Mouse (Mus musculus): ENCODE measurements around the gene Disp2.
A peak's percentile ranks its signal among the peaks of the same experiment; 100 is the strongest.

DNA sequence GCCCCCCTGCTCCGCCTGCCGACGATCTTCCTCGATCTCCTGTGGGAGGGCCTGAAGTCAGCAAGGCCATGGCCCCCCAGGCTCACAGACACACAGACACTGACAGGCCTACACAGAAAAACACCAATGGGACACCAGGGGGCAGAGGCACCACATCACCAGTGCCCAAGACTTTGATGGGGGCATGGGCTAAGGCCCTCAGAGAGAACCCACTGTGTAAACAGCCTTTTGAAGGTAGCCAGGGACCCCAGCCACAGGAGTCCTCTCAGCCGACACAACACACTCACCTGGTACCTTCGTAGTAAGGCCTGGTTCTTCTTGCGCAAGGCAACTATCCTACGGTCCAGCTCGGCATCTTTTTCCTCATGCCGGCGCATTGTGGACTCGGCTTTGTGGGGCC, 18.2 kb upstream of the Disp2 start:
- TF ChIP-seq CTCF (IDR thresholded peaks at IDR 0.05; ENCODE audit: low read depth), result peak; percentile 41
- no peak for TF ChIP-seq EP300 (IDR thresholded peaks at IDR 0.05; ENCODE audit: low read depth)

All from heart, postnatal 0 days (tissue).